Mouse (Mus musculus): ENCODE data around the gene Tap1. TPM values are rescaled to one million over a fixed set of nuclear protein-coding genes. Genes with fewer than 3 reads are reported as not detected.

Tap1 gene
- 1.7 and 1.9 TPM in 2 replicates for polyA plus RNA-seq (2014; fragmentation: Nextera tagmentation; extraction: Ambion mirVana)

GRCm38 (mm10) chr17:34187261-34187916 is at the start of gene Tap1, which contains the start of gene Psmb9:
Gene Tap1, plus strand, starts transcription at chr17:34187553.
Gene Psmb9, minus strand, starts transcription at chr17:34187764.
- under 1% methylated on average over 46 of the region's 46 CpGs for WGBS
- Histone ChIP-seq H3K4me3 (ENCODE audit: control insufficient read depth in 1 of 2, insufficient read depth in 1 of 2, low read depth in 1 of 2, low read length in 2 of 2) (peak within 1 kb of the TSS; percentile 56 to 61), H3K4me1 (ENCODE audit: control insufficient read depth in 2 of 2, insufficient read depth in 2 of 2, low read length in 2 of 2) (peaks cover 8 to 10% of the 10 kb centered on the region in 2 experiments; a peak in 3 of 4 replicates), H3K36me3 (ENCODE audit: control insufficient read depth, insufficient read depth, low read length) (no peaks in the 10 kb centered on the region), H3K27me3 (ENCODE audit: control insufficient read depth, insufficient read depth, low read length) (peaks cover 80% of the 10 kb centered on the region), H3K4me2 (ENCODE audit: low read length) (peak within 1 kb of the TSS; percentile 92), H3K27ac (replicated peaks in 1 of 2; ENCODE audit: control insufficient read depth in 1 of 2, insufficient read depth in 1 of 2, low read depth in 2 of 2, low read length in 2 of 2) (peak within 1 kb of the TSS; percentile 34 to 36; a peak in 1 of 4 replicates), H3K9ac (ENCODE audit: low read length) (peak within 1 kb of the TSS; percentile 67), H3K9me3 (ENCODE audit: control insufficient read depth, low read length) (no peaks in the 10 kb centered on the region)
- peak; percentile 90 for ATAC-seq (ENCODE audit: insufficient number of reproducible peaks, insufficient read depth, low FRiP score, low read depth)

GRCm38 (mm10) chr17:34137601-34138000 is 49.8 kb upstream of the Tap1 start:
- no peak overlapping the region for H3K4me3 ChIP-seq (ENCODE audit: control insufficient read depth in 1 of 2, insufficient read depth in 1 of 2, low read depth in 1 of 2, low read length in 2 of 2)
- H3K4me2 ChIP-seq (ENCODE audit: low read length) = no peak overlapping the region
- no peaks in the 10 kb centered on the region for H3K9me3 ChIP-seq (ENCODE audit: control insufficient read depth, low read length)
- H3K27me3 ChIP-seq (ENCODE audit: control insufficient read depth, insufficient read depth, low read length) = peaks cover 37% of the 10 kb centered on the region
- no peaks in the 10 kb centered on the region for H3K36me3 ChIP-seq (ENCODE audit: control insufficient read depth, insufficient read depth, low read length)
- no peak overlapping the region for H3K27ac ChIP-seq (replicated peaks in 1 of 2; ENCODE audit: control insufficient read depth in 1 of 2, insufficient read depth in 1 of 2, low read depth in 2 of 2, low read length in 2 of 2)
- WGBS = 61% methylated on average over 7 of the region's 7 CpGs
- H3K9ac ChIP-seq (ENCODE audit: low read length) = no peak overlapping the region
- no peak for ATAC-seq (ENCODE audit: insufficient number of reproducible peaks, insufficient read depth, low FRiP score, low read depth)
- peaks cover 5 to 12% of the 10 kb centered on the region in 2 experiments; a peak in 2 of 4 replicates for H3K4me1 ChIP-seq (ENCODE audit: control insufficient read depth in 2 of 2, insufficient read depth in 2 of 2, low read length in 2 of 2)

- Histone ChIP-seq H3K27ac (replicated peaks in 1 of 2; ENCODE audit: control insufficient read depth in 1 of 2, insufficient read depth in 1 of 2, low read depth in 2 of 2, low read length in 2 of 2) (no peak overlapping the region), H3K4me2 (ENCODE audit: low read length) (no peak overlapping the region), H3K9me3 (ENCODE audit: control insufficient read depth, low read length) (no peaks in the 10 kb centered on the region), H3K9ac (ENCODE audit: low read length) (no peak overlapping the region), H3K4me1 (ENCODE audit: control insufficient read depth in 2 of 2, insufficient read depth in 2 of 2, low read length in 2 of 2) (peaks cover 5 to 12% of the 10 kb centered on the region in 2 experiments; a peak in 2 of 4 replicates), H3K36me3 (ENCODE audit: control insufficient read depth, insufficient read depth, low read length) (no peaks in the 10 kb centered on the region), H3K27me3 (ENCODE audit: control insufficient read depth, insufficient read depth, low read length) (peaks cover 39% of the 10 kb centered on the region), H3K4me3 (ENCODE audit: control insufficient read depth in 1 of 2, insufficient read depth in 1 of 2, low read depth in 1 of 2, low read length in 2 of 2) (no peak overlapping the region)
- no peak for ATAC-seq (ENCODE audit: insufficient number of reproducible peaks, insufficient read depth, low FRiP score, low read depth)
- 64% methylated on average over 7 of the region's 7 CpGs for WGBS
Observed at GRCm38 (mm10) chr17:34138655-34139054, 48.7 kb upstream of the Tap1 start.

GRCm38 (mm10) chr17:34139416-34139815 is 47.9 kb upstream of the Tap1 start:
- Histone ChIP-seq H3K27ac (replicated peaks in 1 of 2; ENCODE audit: control insufficient read depth in 1 of 2, insufficient read depth in 1 of 2, low read depth in 2 of 2, low read length in 2 of 2) (no peak overlapping the region), H3K4me1 (ENCODE audit: control insufficient read depth in 2 of 2, insufficient read depth in 2 of 2, low read length in 2 of 2) (peaks cover 5 to 12% of the 10 kb centered on the region in 2 experiments; a peak in 2 of 4 replicates), H3K9me3 (ENCODE audit: control insufficient read depth, low read length) (no peaks in the 10 kb centered on the region), H3K4me2 (ENCODE audit: low read length) (peak overlapping the region; percentile 75), H3K27me3 (ENCODE audit: control insufficient read depth, insufficient read depth, low read length) (peaks cover 39% of the 10 kb centered on the region), H3K9ac (ENCODE audit: low read length) (peak overlapping the region; percentile 51), H3K4me3 (ENCODE audit: control insufficient read depth in 1 of 2, insufficient read depth in 1 of 2, low read depth in 1 of 2, low read length in 2 of 2) (peak overlapping the region; percentile 39 to 45), H3K36me3 (ENCODE audit: control insufficient read depth, insufficient read depth, low read length) (no peaks in the 10 kb centered on the region)
- under 1% methylated on average over 16 of the region's 16 CpGs for WGBS
- ATAC-seq (ENCODE audit: insufficient number of reproducible peaks, insufficient read depth, low FRiP score, low read depth) = no peak

GRCm38 (mm10) chr17:34140240-34140639 is 47.1 kb upstream of the Tap1 start:
- Histone ChIP-seq H3K4me1 (ENCODE audit: control insufficient read depth in 2 of 2, insufficient read depth in 2 of 2, low read length in 2 of 2) (peaks cover 5 to 12% of the 10 kb centered on the region in 2 experiments; a peak in 2 of 4 replicates), H3K27ac (replicated peaks in 1 of 2; ENCODE audit: control insufficient read depth in 1 of 2, insufficient read depth in 1 of 2, low read depth in 2 of 2, low read length in 2 of 2) (no peak overlapping the region), H3K9ac (ENCODE audit: low read length) (no peak overlapping the region), H3K9me3 (ENCODE audit: control insufficient read depth, low read length) (no peaks in the 10 kb centered on the region), H3K36me3 (ENCODE audit: control insufficient read depth, insufficient read depth, low read length) (no peaks in the 10 kb centered on the region), H3K4me2 (ENCODE audit: low read length) (peak overlapping the region; percentile 75), H3K4me3 (ENCODE audit: control insufficient read depth in 1 of 2, insufficient read depth in 1 of 2, low read depth in 1 of 2, low read length in 2 of 2) (no peak overlapping the region), H3K27me3 (ENCODE audit: control insufficient read depth, insufficient read depth, low read length) (peaks cover 39% of the 10 kb centered on the region)
- WGBS = under 1% methylated on average over 5 of the region's 5 CpGs
- ATAC-seq (ENCODE audit: insufficient number of reproducible peaks, insufficient read depth, low FRiP score, low read depth) = no peak

- Histone ChIP-seq H3K27me3 (ENCODE audit: control insufficient read depth, insufficient read depth, low read length) (peaks cover 39% of the 10 kb centered on the region), H3K4me3 (ENCODE audit: control insufficient read depth in 1 of 2, insufficient read depth in 1 of 2, low read depth in 1 of 2, low read length in 2 of 2) (no peak overlapping the region), H3K4me1 (ENCODE audit: control insufficient read depth in 2 of 2, insufficient read depth in 2 of 2, low read length in 2 of 2) (peaks cover 3 to 9% of the 10 kb centered on the region in 2 experiments; a peak in 2 of 4 replicates), H3K4me2 (ENCODE audit: low read length) (no peak overlapping the region), H3K27ac (replicated peaks in 1 of 2; ENCODE audit: control insufficient read depth in 1 of 2, insufficient read depth in 1 of 2, low read depth in 2 of 2, low read length in 2 of 2) (no peak overlapping the region), H3K36me3 (ENCODE audit: control insufficient read depth, insufficient read depth, low read length) (no peaks in the 10 kb centered on the region), H3K9me3 (ENCODE audit: control insufficient read depth, low read length) (no peaks in the 10 kb centered on the region), H3K9ac (ENCODE audit: low read length) (no peak overlapping the region)
- no peak for ATAC-seq (ENCODE audit: insufficient number of reproducible peaks, insufficient read depth, low FRiP score, low read depth)
- WGBS = 58% methylated on average over 4 of the region's 4 CpGs
Observed at GRCm38 (mm10) chr17:34141448-34141847, 45.9 kb upstream of the Tap1 start.

- Histone ChIP-seq H3K27me3 (ENCODE audit: control insufficient read depth, insufficient read depth, low read length) (peaks cover 34% of the 10 kb centered on the region), H3K9me3 (ENCODE audit: control insufficient read depth, low read length) (no peaks in the 10 kb centered on the region), H3K27ac (replicated peaks in 1 of 2; ENCODE audit: control insufficient read depth in 1 of 2, insufficient read depth in 1 of 2, low read depth in 2 of 2, low read length in 2 of 2) (no peak overlapping the region), H3K4me1 (ENCODE audit: control insufficient read depth in 2 of 2, insufficient read depth in 2 of 2, low read length in 2 of 2) (peaks cover 3 to 9% of the 10 kb centered on the region in 2 experiments; a peak in 2 of 4 replicates), H3K36me3 (ENCODE audit: control insufficient read depth, insufficient read depth, low read length) (no peaks in the 10 kb centered on the region), H3K4me3 (ENCODE audit: control insufficient read depth in 1 of 2, insufficient read depth in 1 of 2, low read depth in 1 of 2, low read length in 2 of 2) (no peak overlapping the region), H3K9ac (ENCODE audit: low read length) (no peak overlapping the region), H3K4me2 (ENCODE audit: low read length) (no peak overlapping the region)
- 72% methylated on average over 7 of the region's 7 CpGs for WGBS
- ATAC-seq (ENCODE audit: insufficient number of reproducible peaks, insufficient read depth, low FRiP score, low read depth) = no peak
Observed at GRCm38 (mm10) chr17:34142456-34143010, 44.8 kb upstream of the Tap1 start.
